In the genomic region with DNA sequence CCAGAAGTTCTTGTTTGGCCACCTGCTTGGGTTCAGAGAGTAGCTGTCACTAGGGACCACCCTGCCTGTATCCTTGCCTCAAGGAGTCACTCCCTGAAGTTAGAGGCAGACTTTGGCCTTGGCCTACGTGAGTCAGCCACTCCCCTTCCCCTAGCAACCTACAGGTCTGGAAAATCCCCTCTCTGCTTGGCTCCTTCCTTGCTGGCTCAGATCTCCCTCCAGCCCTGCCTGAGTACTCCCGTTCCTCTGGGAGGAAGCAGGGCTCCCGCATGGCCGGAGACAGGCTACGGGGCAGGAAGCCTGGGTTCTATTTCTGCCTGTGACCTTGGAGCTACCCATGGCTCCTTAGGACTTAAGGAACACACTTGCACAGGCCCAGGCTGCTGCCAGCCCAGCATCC, we compare ENCODE assay signal across 9 mouse cellular contexts. TPM values are rescaled to one million over a fixed set of nuclear protein-coding genes. Genes with fewer than 3 reads are reported as not detected.
DNase-seq lines count a peak whose midpoint lies in the region; ATAC-seq and TF ChIP-seq lines count a peak whose summit lies in the region.
"Had no signal": no experiment of that assay in that cellular context is flagged by ENCODE, and none has a peak within 500 bp of the region (broad histone marks: within the 10 kb centered on the region; RNA-seq: fewer than 3 reads in every experiment).

No protein-coding gene starts in this region.

- H3K27me3 ChIP-seq in midbrain, embryonic 10.5 days (ENCODE audit: low read depth, poor library complexity, severe bottlenecking) = no peaks in the 10 kb centered on the region
- no peaks in the 10 kb centered on the region for H3K27me3 ChIP-seq in midbrain, embryonic 14.5 days (ENCODE audit: control insufficient read depth, insufficient read depth, low read length)
- no peaks in the 10 kb centered on the region for H3K27me3 ChIP-seq in heart, embryonic 14.5 days (ENCODE audit: control insufficient read depth, insufficient read depth, low read length)
- H3K27me3 ChIP-seq in kidney, embryonic 16.5 days (ENCODE audit: insufficient read depth, low read length) = no peaks in the 10 kb centered on the region
- no peaks in the 10 kb centered on the region for H3K27me3 ChIP-seq in thymus, adult 2 months (ENCODE audit: control insufficient read depth, insufficient read depth, low read length)

- no peak for DNase-seq in midbrain, embryonic 10.5 days (ENCODE audit: low spot score)
- no peak for DNase-seq in midbrain, embryonic 14.5 days
- DNase-seq in testis, postnatal 10 days (ENCODE audit: low spot score) = peak; percentile 54
- DNase-seq in ovary, postnatal 10 days (ENCODE audit: low spot score) = no peak
- DNase-seq in ovary, adult 18-20 months (ENCODE audit: low spot score) = no peak
- DNase-seq in thymus, adult 2 months = no peak

- H3K4me1 ChIP-seq in midbrain, embryonic 10.5 days = peaks cover 53% of the 10 kb centered on the region
- peaks cover 7% of the 10 kb centered on the region; the same call in 1 of the 2 replicates for H3K4me1 ChIP-seq in midbrain, embryonic 14.5 days (ENCODE audit: control insufficient read depth, insufficient read depth, low read length)
- peaks cover 65 to 90% of the 10 kb centered on the region in 2 experiments for H3K4me1 ChIP-seq in heart, embryonic 14.5 days (ENCODE audit: control insufficient read depth in 2 of 2, insufficient read depth in 2 of 2, low read length in 2 of 2)
- peaks cover 60% of the 10 kb centered on the region for H3K4me1 ChIP-seq in kidney, embryonic 16.5 days (ENCODE audit: insufficient read depth, low read length)
- H3K4me1 ChIP-seq in thymus, adult 2 months (replicated peaks; ENCODE audit: control insufficient read depth, insufficient read depth, low read length) = peaks cover 12% of the 10 kb centered on the region; the same call in 1 of the 2 replicates

- 79% methylated on average over 5 of the region's 5 CpGs for WGBS in midbrain, embryonic 10.5 days
- WGBS in midbrain, embryonic 14.5 days = 78% methylated on average over 5 of the region's 5 CpGs
- 33% methylated on average over 5 of the region's 5 CpGs for WGBS in heart, embryonic 14.5 days
- 38% methylated on average over 5 of the region's 5 CpGs for WGBS in kidney, embryonic 16.5 days
- 94% methylated on average over 5 of the region's 5 CpGs for WGBS in thymus, adult 2 months

- H3K9ac ChIP-seq in midbrain, embryonic 14.5 days (replicated peaks; ENCODE audit: low read length) = no peak overlapping the region
- peak overlapping the region; percentile 65; the same call in 1 of the 2 replicates for H3K9ac ChIP-seq in heart, embryonic 14.5 days (ENCODE audit: low read length)
- H3K9ac ChIP-seq in kidney, embryonic 16.5 days (replicated peaks; ENCODE audit: low read length) = peak overlapping the region; percentile 14; the same call in 1 of the 2 replicates

- H3K9me3 ChIP-seq in midbrain, embryonic 10.5 days (replicated peaks) = no peaks in the 10 kb centered on the region
- H3K9me3 ChIP-seq in midbrain, embryonic 14.5 days (ENCODE audit: control insufficient read depth, low read length) = no peaks in the 10 kb centered on the region
- no peaks in the 10 kb centered on the region for H3K9me3 ChIP-seq in heart, embryonic 14.5 days (ENCODE audit: control insufficient read depth, low read length)
- H3K9me3 ChIP-seq in kidney, embryonic 16.5 days (ENCODE audit: low read length) = no peaks in the 10 kb centered on the region
- H3K9me3 ChIP-seq: megakaryocyte, embryonic 14.5 days had no signal

- H3K36me3 ChIP-seq in midbrain, embryonic 10.5 days = peaks cover 13% of the 10 kb centered on the region
- no peaks in the 10 kb centered on the region for H3K36me3 ChIP-seq in midbrain, embryonic 14.5 days (ENCODE audit: control insufficient read depth, insufficient read depth, low read length)
- H3K36me3 ChIP-seq in heart, embryonic 14.5 days (ENCODE audit: control insufficient read depth, insufficient read depth, low read length) = peaks cover 21% of the 10 kb centered on the region
- H3K36me3 ChIP-seq in kidney, embryonic 16.5 days (ENCODE audit: insufficient read depth, low read length) = peaks cover 3% of the 10 kb centered on the region; the same call in 1 of the 2 replicates
- H3K36me3 ChIP-seq in thymus, adult 2 months (ENCODE audit: control insufficient read depth, insufficient read depth, low read length) = no peaks in the 10 kb centered on the region

- H3K4me3 ChIP-seq in midbrain, embryonic 10.5 days = no peak overlapping the region
- no peak overlapping the region for H3K4me3 ChIP-seq in midbrain, embryonic 14.5 days (replicated peaks; ENCODE audit: low read depth, low read length)
- H3K4me3 ChIP-seq in heart, embryonic 14.5 days (ENCODE audit: control insufficient read depth in 1 of 2, insufficient read depth in 1 of 2, low read depth in 1 of 2, low read length in 2 of 2) = no peak overlapping the region
- no peak overlapping the region for H3K4me3 ChIP-seq in kidney, embryonic 16.5 days (ENCODE audit: low read length)
- H3K4me3 ChIP-seq in thymus, adult 2 months (ENCODE audit: control insufficient read depth, insufficient read depth, low read length) = no peak overlapping the region
- H3K4me3 ChIP-seq: megakaryocyte, embryonic 14.5 days had no signal

- peak overlapping the region; percentile 59 for H3K27ac ChIP-seq in midbrain, embryonic 10.5 days (replicated peaks)
- no peak overlapping the region for H3K27ac ChIP-seq in midbrain, embryonic 14.5 days (replicated peaks; ENCODE audit: low read depth, low read length)
- peak overlapping the region; percentile 79 to 96 for H3K27ac ChIP-seq in heart, embryonic 14.5 days (replicated peaks in 1 of 2; ENCODE audit: control insufficient read depth in 1 of 2, insufficient read depth in 1 of 2, low read depth in 2 of 2, low read length in 2 of 2)
- H3K27ac ChIP-seq in kidney, embryonic 16.5 days (ENCODE audit: low read length) = peak overlapping the region; percentile 84
- no peak overlapping the region for H3K27ac ChIP-seq in thymus, adult 2 months (ENCODE audit: control insufficient read depth, insufficient read depth, low read length)

- ATAC-seq in midbrain, embryonic 14.5 days (ENCODE audit: low FRiP score, low TSS enrichment) = no peak
- ATAC-seq in heart, embryonic 14.5 days (ENCODE audit: insufficient number of reproducible peaks, insufficient read depth, low FRiP score, low read depth) = peak; percentile 9
- ATAC-seq in kidney, embryonic 16.5 days (ENCODE audit: low FRiP score, low TSS enrichment) = peak; percentile 19

- no peak for TF ChIP-seq POLR2A in thymus, adult 2 months (IDR thresholded peaks at IDR 0.05; ENCODE audit: control insufficient read depth, extremely low read depth, insufficient read depth, low read length, poor library complexity)

- no peak overlapping the region for H3K4me2 ChIP-seq in midbrain, embryonic 14.5 days (ENCODE audit: low read length)
- H3K4me2 ChIP-seq in heart, embryonic 14.5 days (ENCODE audit: low read length) = peak overlapping the region; percentile 27; the same call in 1 of the 2 replicates
- H3K4me2 ChIP-seq in kidney, embryonic 16.5 days (replicated peaks; ENCODE audit: low read depth, low read length) = no peak overlapping the region

- TF ChIP-seq CTCF in thymus, adult 2 months (IDR thresholded peaks at IDR 0.05; ENCODE audit: borderline replicate concordance, control insufficient read depth, extremely low read depth, insufficient read depth, low read length, poor library complexity) = no peak

RNA-seq across cellular contexts. Expression of a gene that starts 28.8 kb away (rescaled TPM):
- polyA plus RNA-seq in midbrain, embryonic 10.5 days (2016; fragmentation: Nextera tagmentation; extraction: Ambion mirVana) = 11.6 and 15.3 TPM in 2 replicates
- 2.0 and 7.6 TPM in 2 replicates for polyA plus RNA-seq in midbrain, embryonic 14.5 days (2014; fragmentation: Nextera tagmentation; extraction: Ambion mirVana)
- 67.5 and 68.3 TPM in 2 replicates for polyA plus RNA-seq in heart, embryonic 14.5 days (2014; fragmentation: Nextera tagmentation; extraction: Ambion mirVana)
- 39.6 and 41.7 TPM in 2 replicates for polyA plus RNA-seq in kidney, embryonic 16.5 days (2015; fragmentation: Nextera tagmentation; extraction: Ambion mirVana)
- polyA plus RNA-seq in thymus, adult 2 months (2012; rRNA removed) = 21.6 and 25.6 TPM in 2 replicates

RNA-seq across cellular contexts. Expression of a gene that starts 44.3 kb away (rescaled TPM):
- polyA plus RNA-seq in midbrain, embryonic 10.5 days (2016; fragmentation: Nextera tagmentation; extraction: Ambion mirVana) = not detected in 2 replicates
- not detected in 2 replicates for polyA plus RNA-seq in midbrain, embryonic 14.5 days (2014; fragmentation: Nextera tagmentation; extraction: Ambion mirVana)
- polyA plus RNA-seq in heart, embryonic 14.5 days (2014; fragmentation: Nextera tagmentation; extraction: Ambion mirVana) = not detected in 2 replicates
- not detected in 2 replicates for polyA plus RNA-seq in kidney, embryonic 16.5 days (2015; fragmentation: Nextera tagmentation; extraction: Ambion mirVana)
- 0.22 TPM in 1 of 2 replicates, not detected in the other for polyA plus RNA-seq in thymus, adult 2 months (2012; rRNA removed)

Comparison
In these comparisons a context has a peak if more than half of its experiments do, and no peak if none do; other contexts are left out.
1. H3K27ac ChIP-seq: peak in midbrain, embryonic 10.5 days (single experiment), heart, embryonic 14.5 days (2 of 2) and kidney, embryonic 16.5 days (single experiment); none in midbrain, embryonic 14.5 days (single experiment) and thymus, adult 2 months (single experiment).